Mouse (Mus musculus): Measurements from ENCODE around the gene Rab3a.

Rab3a gene

GRCm38 (mm10) chr8:70742176-70742575, 12.3 kb upstream of the Rab3a start:
- DNase-seq (ENCODE audit: low spot score), result no peak

- DNase-seq (ENCODE audit: low spot score), result no peak
Measured at GRCm38 (mm10) chr8:70742981-70743655, 11.4 kb upstream of the Rab3a start.

DNA sequence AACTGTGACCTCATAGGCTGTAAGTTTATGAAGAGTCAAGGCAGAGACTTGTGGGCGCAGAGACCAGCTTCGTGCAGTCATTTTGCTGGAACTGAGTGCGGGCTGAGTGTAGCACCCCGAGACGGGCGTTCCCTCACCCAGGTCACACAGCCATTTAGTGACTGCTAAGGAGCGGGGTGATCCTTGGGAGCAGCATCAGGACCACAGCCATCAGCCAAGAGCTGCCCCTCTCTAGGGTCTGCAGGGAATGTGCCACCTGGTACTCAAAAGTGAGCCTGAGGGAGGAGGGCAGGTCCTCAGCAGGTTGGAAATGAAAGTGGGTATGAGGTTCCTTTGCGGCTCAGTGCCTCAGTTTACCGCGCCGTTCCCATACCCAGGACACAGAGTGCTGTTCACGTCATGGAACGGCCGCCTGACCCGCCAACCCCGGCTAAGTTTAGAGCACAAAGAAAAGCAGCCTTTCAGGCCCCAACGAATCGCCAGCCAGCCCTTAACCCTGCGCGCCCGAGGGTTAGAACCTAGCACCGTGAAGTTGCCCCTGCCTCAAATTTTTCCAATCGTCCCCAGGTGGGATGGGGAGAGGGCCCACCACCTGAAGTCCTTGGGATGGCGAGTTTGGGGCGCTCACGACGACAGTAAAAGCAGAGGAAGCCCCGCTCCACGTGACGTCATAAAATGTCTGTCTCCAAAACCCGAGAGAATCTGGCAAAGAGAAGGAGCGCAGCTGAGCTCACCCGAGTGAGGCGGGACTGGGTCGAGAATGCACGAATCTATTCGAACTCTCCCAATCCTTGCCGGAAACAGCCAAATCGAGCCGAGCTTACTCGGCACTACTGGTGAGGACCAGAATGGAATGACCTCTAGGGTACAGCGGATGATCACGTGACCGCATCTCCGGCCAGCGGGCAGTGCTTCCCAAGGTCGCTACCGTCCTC, 10.6 kb upstream of the Rab3a start:
- DNase-seq (ENCODE audit: low spot score), result peak; percentile 68

DNA sequence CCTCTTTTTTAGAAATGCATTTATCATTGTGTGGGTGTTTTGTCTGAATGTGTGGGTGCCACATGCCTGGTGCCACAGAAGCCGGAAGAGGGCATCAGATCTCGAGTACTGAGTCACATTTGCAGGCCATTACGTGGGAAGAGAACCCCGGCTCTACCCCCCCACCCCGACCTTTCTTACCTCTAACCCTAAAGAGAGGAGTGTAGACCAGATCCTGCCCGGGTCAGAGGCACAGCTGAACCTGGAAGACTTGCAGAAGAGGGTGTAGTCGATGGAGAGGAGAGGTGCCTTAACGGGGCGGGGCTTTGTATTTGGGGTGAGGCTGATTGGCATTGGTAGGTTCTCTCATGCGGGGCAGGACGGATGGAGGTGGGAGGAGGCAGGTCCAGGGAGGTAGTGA, 9.7 kb upstream of the Rab3a start:
- no peak for DNase-seq (ENCODE audit: low spot score)

- no peak for DNase-seq (ENCODE audit: low spot score)
Measured at GRCm38 (mm10) chr8:70745691-70746220, 8.7 kb upstream of the Rab3a start.

GRCm38 (mm10) chr8:70746676-70747075, 7.8 kb upstream of the Rab3a start:
- DNase-seq (ENCODE audit: low spot score), result no peak

DNA sequence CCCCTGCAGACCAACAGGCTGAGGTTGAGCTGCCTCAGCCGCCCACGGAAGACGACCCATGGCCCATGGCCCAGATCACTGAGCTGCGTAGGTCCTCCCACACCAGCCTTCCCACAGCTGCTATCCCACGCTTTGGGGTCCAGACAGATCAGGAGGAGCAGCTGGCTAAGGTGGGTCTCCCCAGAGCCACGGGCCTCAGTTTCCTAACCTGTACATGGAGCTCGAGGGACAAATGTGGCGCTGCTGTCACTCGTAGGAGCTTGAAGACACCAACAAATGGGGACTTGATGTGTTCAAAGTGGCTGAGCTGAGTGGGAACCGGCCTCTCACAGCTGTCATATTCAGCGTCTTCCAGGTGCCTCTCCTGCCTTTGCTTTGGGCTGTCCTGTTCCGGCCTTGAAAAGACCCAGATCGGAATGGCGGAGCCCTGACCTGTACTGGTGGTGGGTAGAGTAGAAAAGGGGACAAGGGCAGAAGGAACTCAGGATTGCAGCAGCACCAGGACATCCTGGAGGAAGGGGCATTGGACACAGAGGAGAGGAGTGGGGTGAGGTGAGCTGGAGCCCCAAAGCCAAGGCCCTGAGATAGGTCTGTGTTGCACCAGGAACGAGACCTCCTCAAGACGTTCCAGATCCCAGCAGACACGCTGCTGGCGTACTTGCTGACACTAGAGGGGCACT, 7.1 kb upstream of the Rab3a start:
- no peak for DNase-seq (ENCODE audit: low spot score)

GRCm38 (mm10) chr8:70748246-70749096, 6.0 kb upstream of the Rab3a start:
- DNase-seq (ENCODE audit: low spot score), result no peak

- no peak for DNase-seq (ENCODE audit: low spot score)
Measured at GRCm38 (mm10) chr8:70749097-70749674, 5.3 kb upstream of the Rab3a start.

DNA sequence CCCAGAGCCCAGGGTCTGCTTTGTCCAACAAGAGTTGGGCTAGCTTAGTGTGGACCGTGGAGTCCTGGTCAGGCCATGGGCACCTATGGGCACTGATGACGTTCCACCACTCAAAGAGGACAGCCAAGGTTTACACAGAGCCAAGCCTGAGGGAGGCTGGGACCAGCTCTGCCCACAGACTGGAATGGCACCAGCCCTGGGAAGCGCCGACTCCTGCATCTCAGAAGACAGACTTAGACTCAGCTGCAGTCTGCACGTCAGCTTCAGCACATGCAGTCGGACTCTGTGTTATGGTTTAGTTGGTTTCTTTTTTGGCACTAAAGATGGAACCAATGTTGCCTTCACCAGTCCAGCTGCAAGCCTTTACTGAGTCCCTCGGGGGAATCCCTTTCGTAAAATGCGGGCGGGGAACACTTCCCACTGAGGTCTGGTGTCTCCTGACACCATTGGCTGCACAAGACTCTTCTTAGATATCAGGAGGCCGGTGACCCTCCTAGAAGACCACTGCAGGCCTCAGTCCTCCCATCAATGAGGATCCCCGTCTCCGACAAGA, 4.3 kb upstream of the Rab3a start:
- no peak for DNase-seq (ENCODE audit: low spot score)

DNA sequence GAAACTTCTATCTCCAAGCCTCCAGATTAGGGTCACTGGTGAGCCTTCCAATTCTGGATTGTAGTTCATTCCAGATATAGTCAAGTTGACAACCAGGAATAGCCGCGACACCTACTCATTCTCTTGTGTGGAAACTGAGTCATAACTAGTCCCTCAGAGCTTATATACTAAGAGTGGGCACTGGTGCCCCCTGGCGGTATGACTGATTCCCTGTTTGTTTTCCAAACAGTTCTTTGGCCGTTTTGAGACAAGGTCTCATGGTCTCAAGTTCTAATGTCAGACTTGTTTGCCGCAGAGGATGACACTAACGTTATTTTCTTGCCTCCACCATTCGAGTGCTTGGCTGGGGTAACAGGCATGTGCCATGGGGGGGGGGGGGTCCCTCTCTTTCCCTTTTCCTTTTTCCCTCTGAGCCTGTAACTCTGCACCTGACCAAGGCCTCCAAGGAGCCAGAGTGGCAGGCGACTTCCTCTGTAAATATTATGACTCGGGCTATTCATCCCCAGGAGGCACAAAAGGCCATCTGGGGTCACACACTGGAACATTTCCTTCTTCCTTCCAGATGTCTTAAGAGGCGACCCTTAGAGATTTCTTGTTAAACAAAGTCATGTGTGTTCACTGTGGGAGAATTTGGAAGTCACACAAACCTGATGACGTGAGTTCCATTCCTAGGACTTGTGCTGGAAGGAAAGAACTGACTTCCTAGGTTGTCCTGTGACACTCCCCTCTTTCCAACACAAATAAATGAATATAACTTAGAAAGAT, 2.3 kb upstream of the Rab3a start:
- peak; percentile 95 for DNase-seq (ENCODE audit: low spot score)

DNA sequence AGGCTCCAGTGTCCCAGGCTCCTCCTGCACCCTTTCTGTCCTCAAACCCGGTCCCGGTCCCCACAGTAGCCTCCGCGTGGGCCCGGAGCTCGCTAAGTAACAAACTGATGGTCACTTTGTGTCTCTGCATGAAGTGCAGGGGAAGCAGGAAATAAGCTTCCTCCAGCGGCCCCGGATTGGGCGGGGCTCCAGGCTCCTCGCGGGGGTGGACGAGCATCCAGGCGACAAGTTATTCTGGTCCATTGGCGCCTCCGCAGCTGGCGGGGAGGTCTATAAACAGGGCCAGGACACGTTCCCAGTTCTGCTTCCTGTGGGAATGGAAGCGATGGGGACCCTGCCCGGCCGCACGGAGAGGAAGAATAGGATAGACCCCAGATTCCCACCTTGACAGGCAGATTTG, 1.3 kb upstream of the Rab3a start:
- DNase-seq (ENCODE audit: low spot score), result peak; percentile 94

- DNase-seq (ENCODE audit: low spot score), result no peak
Measured at GRCm38 (mm10) chr8:70754871-70755660, 587 bp downstream of the Rab3a start.

GRCm38 (mm10) chr8:70755661-70756475, 1.4 kb downstream of the Rab3a start:
- no peak for DNase-seq (ENCODE audit: low spot score)

DNA sequence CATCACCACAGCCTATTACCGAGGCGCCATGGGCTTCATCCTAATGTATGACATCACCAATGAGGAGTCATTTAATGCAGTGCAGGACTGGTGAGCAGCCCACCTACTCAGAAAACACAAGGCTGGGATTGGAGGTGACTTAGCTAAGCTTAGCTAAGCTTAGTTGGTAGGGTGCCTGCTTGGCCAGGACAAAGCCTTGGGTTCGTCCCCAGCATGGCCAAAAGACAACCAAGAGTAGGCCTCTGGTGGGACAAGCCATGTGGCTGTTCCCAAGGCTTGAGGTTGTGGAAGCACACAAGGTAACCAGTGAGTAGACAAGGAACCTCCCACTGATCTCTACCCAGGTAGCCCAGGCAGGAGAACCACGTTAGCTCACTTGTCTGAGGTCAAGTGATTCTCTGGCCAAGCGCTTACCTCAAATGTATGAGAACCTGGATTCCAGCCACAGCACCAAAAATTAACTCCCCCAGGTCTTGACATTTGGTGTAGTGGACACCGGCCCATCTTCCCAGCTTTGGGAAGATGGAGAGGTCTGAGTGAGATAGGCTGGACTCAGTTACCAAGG, 2.1 kb downstream of the Rab3a start:
- no peak for DNase-seq (ENCODE audit: low spot score)

GRCm38 (mm10) chr8:70757523-70758307, 3.2 kb downstream of the Rab3a start:
- no peak for DNase-seq (ENCODE audit: low spot score)

DNA sequence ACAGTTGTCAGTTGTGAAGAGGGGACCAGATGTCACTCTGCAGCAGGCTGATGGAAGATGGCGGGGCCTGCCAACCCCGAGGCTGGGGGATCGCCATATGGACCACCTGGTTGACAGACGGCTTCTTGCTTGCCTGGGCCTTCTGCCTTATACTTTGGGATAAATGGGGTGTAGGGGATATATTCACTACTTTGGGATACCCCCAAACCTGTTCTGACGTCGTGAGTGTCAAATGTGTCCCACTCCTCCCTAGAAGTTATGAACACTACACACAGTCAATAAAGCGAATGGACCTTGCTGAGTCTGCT, 3.8 kb downstream of the Rab3a start:
- DNase-seq (ENCODE audit: low spot score), result no peak

All from lung, postnatal 25 days (tissue).